Mouse (Mus musculus): ENCODE data around the gene Fkbp1b.
"Not testable (repeated sequence)": the region's sequence is repeated elsewhere in the genome, so short reads cannot be mapped to it uniquely, and the experiment has no call there.

Gene Fkbp1b

GRCm38 (mm10) chr12:4843741-4844140 lies 2.4 kb upstream of the Fkbp1b start:
- in situ Hi-C loops (cut with MseI, MboI): no loop called here

- in situ Hi-C loops (cut with MseI, MboI): no loop called here
Observed at GRCm38 (mm10) chr12:4842890-4843597, 1.7 kb upstream of the Fkbp1b start, which contains the start of gene Wdcp. Gene Wdcp, plus strand, starts transcription at chr12:4843303.

GRCm38 (mm10) chr12:4842456-4842855 lies 1.1 kb upstream of the Fkbp1b start:
- in situ Hi-C loops (cut with MseI, MboI): no loop called here

GRCm38 (mm10) chr12:4840741-4841140 lies 650 bp downstream of the Fkbp1b start:
- in situ Hi-C loops (cut with MseI, MboI): no loop called here

- in situ Hi-C loops (cut with MseI, MboI): no loop called here
Observed at GRCm38 (mm10) chr12:4840010-4840409, 1.4 kb downstream of the Fkbp1b start.

GRCm38 (mm10) chr12:4836959-4837358 lies 4.4 kb downstream of the Fkbp1b start:
- in situ Hi-C loops (cut with MseI, MboI): no loop called here

GRCm38 (mm10) chr12:4827256-4827655 lies 14.1 kb downstream of the Fkbp1b start:
- in situ Hi-C loops (cut with MseI, MboI): no loop called here

- in situ Hi-C loops (cut with MseI, MboI): no loop called here
Observed at GRCm38 (mm10) chr12:4817361-4818101, 23.9 kb downstream of the Fkbp1b start, which contains the start of gene Sf3b6. Gene Sf3b6, plus strand, starts transcription at chr12:4817544.

GRCm38 (mm10) chr12:4816680-4817360 lies 24.6 kb downstream of the Fkbp1b start:
- in situ Hi-C loops (cut with MseI, MboI): no loop called here

- in situ Hi-C loops (cut with MseI, MboI): no loop called here
Observed at GRCm38 (mm10) chr12:4813636-4814035, 27.8 kb downstream of the Fkbp1b start.

- in situ Hi-C loops (cut with MseI, MboI): no loop called here
Observed at GRCm38 (mm10) chr12:4811705-4812104, 29.7 kb downstream of the Fkbp1b start.

- in situ Hi-C loops (cut with MseI, MboI): no loop called here
Observed at GRCm38 (mm10) chr12:4811036-4811435, 30.4 kb downstream of the Fkbp1b start.

GRCm38 (mm10) chr12:4797471-4797870 lies 43.9 kb downstream of the Fkbp1b start:
- in situ Hi-C loops (cut with MseI, MboI): not testable (repeated sequence)

GRCm38 (mm10) chr12:4793718-4794117 lies 47.7 kb downstream of the Fkbp1b start:
- in situ Hi-C loops (cut with MseI, MboI): no loop called here

GRCm38 (mm10) chr12:4788128-4788527 lies 53.3 kb downstream of the Fkbp1b start:
- in situ Hi-C loops (cut with MseI, MboI): not testable (repeated sequence)

GRCm38 (mm10) chr12:4784466-4784865 lies 56.9 kb downstream of the Fkbp1b start:
- in situ Hi-C loops (cut with MseI, MboI): no loop called here

- in situ Hi-C loops (cut with MseI, MboI): no loop called here
Observed at GRCm38 (mm10) chr12:4783598-4783997, 57.8 kb downstream of the Fkbp1b start.
